Mouse (Mus musculus) embryonic stem cell, embryonic (primary cell): ENCODE measurements around the gene Slc24a4.

Source experiments
- CTCF ChIA-PET, 4 experiments: fragments of 300-600 bp in 2 of 4; fragments of 350-600 bp in 2 of 4; sonication (Branson Sonifier 250); formaldehyde crosslinking; loops; one replicate each; lab custom pipeline; 2022; ENCODE audit warnings: inconsistent platforms in 2 of 4; lab: Charles Lee
- POLR2A ChIA-PET, 4 experiments: fragments of 300-600 bp in 2 of 4; fragments of 350-600 bp in 2 of 4; sonication (Branson Sonifier 250); formaldehyde crosslinking; loops; one replicate each; lab custom pipeline; 2022; ENCODE audit warnings: antibody characterized with exemption in 4 of 4, inconsistent platforms in 1 of 4; lab: Charles Lee

The Slc24a4 gene

GRCm38 (mm10) chr12:102308457-102309011 is 180.0 kb downstream of the Slc24a4 start:
- POLR2A ChIA-PET, result interaction anchor here in 1 of 4 experiments (0.7 kb wide), 1 partner anchor 239 kb away, joined by 3 read pairs; no protein-coding TSS in a partner anchor
- CTCF ChIA-PET, result no interaction called here

GRCm38 (mm10) chr12:102309099-102309799 is 180.7 kb downstream of the Slc24a4 start:
- POLR2A ChIA-PET, result interaction anchor here in 1 of 4 experiments (0.7 kb wide), 1 partner anchor 239 kb away, joined by 3 read pairs; no protein-coding TSS in a partner anchor
- CTCF ChIA-PET, result no interaction called here

- ChIA-PET POLR2A (no interaction called here), CTCF (no interaction called here)
Measured at GRCm38 (mm10) chr12:102309800-102310195, 181.3 kb downstream of the Slc24a4 start.

- ChIA-PET POLR2A (no interaction called here), CTCF (no interaction called here)
Measured at GRCm38 (mm10) chr12:102310261-102310660, 181.7 kb downstream of the Slc24a4 start.

GRCm38 (mm10) chr12:102311454-102311853 is 182.9 kb downstream of the Slc24a4 start:
- CTCF ChIA-PET, result no interaction called here
- POLR2A ChIA-PET, result no interaction called here
